Mouse (Mus musculus) MEL (cell line): Measurements from ENCODE around the gene Zdhhc12.

ENCODE experiments used
- CTCF ChIP-seq, 3 experiments: IDR thresholded peaks in 2 of 3; conservative IDR thresholded peaks in 1 of 3; 2 replicates each; pipeline ENCODE4 v1.5.1; 2011 to 2012; ENCODE audit warnings: low read length in 3 of 3, low read depth in 2 of 3, mild to moderate bottlenecking in 2 of 3, improper control_type of control experiment in 1 of 3, inconsistent platforms in 1 of 3, mixed read lengths in 1 of 3, moderate library complexity in 1 of 3; ENCODE audit not compliant: control insufficient read depth in 1 of 3, insufficient read depth in 1 of 3, poor library complexity in 1 of 3, severe bottlenecking in 1 of 3
- MYC ChIP-seq: IDR thresholded peaks from 2 replicates; pipeline ENCODE4 v1.6.1; 2011; ENCODE audit warnings: low read depth, mild to moderate bottlenecking, low read length, improper control_type of control experiment, moderate library complexity
- POLR2A ChIP-seq, 2 experiments: IDR thresholded peaks; 2 replicates each; pipeline ENCODE4 v1.6.1; 2011 to 2012; ENCODE audit warnings: low read length in 2 of 2, mild to moderate bottlenecking in 2 of 2, control low read depth in 1 of 2, improper control_type of control experiment in 1 of 2, low read depth in 1 of 2, moderate library complexity in 1 of 2; ENCODE audit not compliant: control insufficient read depth in 1 of 2, insufficient read depth in 1 of 2, poor library complexity in 1 of 2
- ZMIZ1 ChIP-seq: IDR thresholded peaks from 2 replicates; pipeline ENCODE4 v1.6.1; 2012; ENCODE audit warnings: low read depth, mild to moderate bottlenecking, inconsistent platforms, low read length, improper control_type of control experiment, moderate library complexity

DNA sequence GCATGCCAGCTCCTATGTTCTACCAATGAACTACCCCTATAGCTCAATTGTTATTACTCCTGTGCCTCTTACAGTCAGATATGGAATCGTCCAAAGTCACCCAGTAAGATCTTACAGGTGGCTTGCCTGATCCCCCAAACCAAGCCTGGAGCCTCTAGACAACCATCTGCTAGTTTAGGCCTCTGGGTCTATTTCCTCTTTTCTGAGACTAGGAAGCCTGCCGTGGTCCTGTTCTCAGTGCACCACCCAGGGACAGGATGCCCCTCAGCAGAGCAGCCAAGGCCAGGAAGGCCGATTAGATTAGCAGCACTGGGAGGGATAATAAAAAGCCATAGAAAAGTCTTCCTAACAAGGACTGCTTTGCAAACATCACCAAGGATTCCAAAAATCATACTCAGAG lies 43.6 kb downstream of the Zdhhc12 start:
- TF ChIP-seq POLR2A (IDR thresholded peaks at IDR 0.05; ENCODE audit: control insufficient read depth in 1 of 2, insufficient read depth in 1 of 2, low read depth in 1 of 2, low read length in 2 of 2, poor library complexity in 1 of 2) (peak in 1 of 2 experiments; percentile 69; a peak in 1 of 4 replicates), CTCF (IDR thresholded peaks at IDR 0.05 in 2 of 3, conservative IDR thresholded peaks at IDR 0.05 in 1 of 3; ENCODE audit: control insufficient read depth in 1 of 3, insufficient read depth in 1 of 3, low read depth in 2 of 3, low read length in 3 of 3, poor library complexity in 1 of 3, severe bottlenecking in 1 of 3) (no peak), MYC (peak; percentile 79), ZMIZ1 (no peak)
